Mouse (Mus musculus): ENCODE measurements around the gene Polr1b. TPM values are rescaled to one million over a fixed set of nuclear protein-coding genes. Genes with fewer than 3 reads are reported as not detected.

Gene Polr1b
- polyA plus RNA-seq (2012; rRNA removed): 12.2 and 14.8 TPM in 2 replicates

DNA sequence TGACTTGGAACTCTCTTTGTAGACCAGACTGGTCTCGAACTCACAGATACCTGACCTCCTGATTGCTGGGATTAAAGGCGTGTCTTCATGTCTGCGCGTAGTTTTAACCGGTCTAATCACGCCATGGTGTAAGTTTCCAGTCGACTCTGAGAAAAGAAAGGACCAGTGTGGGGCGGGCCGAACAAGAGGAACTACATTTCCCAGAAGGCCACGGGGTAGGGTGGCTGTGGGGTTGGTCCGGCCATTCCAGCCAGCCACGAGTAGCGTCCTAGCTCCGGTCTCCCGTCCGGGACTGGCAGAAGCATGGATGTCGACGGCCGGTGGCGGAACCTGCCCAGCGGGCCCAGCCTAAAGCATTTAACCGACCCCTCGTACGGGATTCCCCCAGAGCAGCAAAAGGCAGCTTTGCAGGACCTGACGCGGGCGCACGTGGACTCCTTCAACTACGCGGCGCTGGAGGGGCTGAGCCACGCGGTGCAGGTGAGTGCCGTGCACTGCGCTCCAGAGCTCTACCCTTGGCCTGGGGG is at the start of gene Polr1b:
Polr1b (plus strand) TSS at position 212 of the 527 bp plus-strand sequence.

DNA sequence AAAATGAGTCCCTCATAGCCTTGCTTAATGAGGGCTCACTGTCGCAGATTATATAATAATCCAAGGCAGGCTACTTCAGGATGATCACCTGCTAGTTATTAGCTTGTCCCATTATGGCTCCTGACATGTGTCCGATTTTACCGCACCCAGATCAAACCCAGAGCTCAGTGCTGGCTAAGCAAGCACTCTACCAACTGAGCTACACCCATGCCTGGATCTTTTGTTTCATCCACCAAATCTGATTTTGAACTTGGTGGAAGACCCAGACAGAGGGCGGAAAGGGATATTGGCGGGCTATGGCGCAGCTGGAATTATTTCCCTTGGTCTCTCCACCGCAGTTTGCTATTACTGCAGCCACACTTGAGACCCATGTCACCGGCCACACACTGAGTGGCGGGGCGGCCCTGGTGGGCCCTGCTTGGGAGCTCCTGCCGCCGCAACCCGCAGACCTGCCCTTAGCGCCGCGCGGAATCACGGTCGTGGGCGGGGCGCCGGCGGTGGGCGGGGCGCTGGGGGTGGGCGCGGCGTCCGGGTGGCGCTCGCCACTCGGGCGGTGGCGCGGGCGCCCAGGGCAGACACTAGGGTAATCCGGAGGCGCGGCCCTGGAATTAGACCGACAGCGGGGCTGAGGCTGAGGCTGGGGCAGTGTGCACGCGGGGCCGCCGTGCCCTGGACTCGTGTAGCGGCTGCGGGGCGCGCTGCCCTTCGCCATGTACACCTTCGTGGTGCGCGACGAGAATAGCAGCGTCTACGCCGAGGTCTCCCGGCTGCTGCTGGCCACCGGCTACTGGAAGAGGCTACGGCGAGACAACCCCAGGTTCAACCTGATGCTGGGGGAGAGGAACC is 35.1 kb upstream of the Polr1b start, which contains the start of gene Ttl:
Ttl (plus strand) TSS at position 506 of the 846 bp plus-strand sequence.

DNA sequence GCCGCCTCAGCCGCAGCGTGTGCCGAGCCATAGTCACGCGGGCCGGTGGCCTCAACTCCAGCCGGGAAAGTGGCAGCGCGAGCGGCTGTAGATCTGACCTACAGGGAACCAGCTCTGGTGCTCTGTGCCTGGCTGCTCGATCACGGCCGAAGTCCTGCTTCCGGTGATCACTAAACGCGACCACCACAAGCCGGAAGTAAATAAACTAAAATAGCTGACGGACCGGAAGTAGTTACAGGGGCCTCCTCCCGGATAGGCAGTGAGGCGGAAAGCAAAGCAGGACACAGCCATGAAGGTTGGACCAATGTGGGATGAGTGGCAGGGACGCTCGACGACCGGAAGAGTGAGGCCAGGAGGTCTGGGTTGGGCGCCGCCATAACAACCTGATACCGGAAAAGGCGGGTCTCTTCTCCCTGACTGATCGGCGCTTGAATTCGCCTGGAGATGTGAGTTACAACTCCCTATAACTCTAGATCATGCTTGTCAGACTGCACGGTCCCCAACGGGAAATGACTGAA is 28.7 kb downstream of the Polr1b start, which contains the start of gene Chchd5:
Chchd5 (plus strand) TSS at position 289 of the 518 bp plus-strand sequence.

Other genes starting within 250 kb of the Polr1b start
- 0.18 and 0.21 TPM in 2 replicates for gene Fbln7, start 238.0 kb upstream of the Polr1b start, polyA plus RNA-seq (2012; rRNA removed)
- gene Zc3h8, start 156.9 kb upstream of the Polr1b start, polyA plus RNA-seq (2012; rRNA removed): 3.0 TPM in 2 replicates
- 0.52 and 0.65 TPM in 2 replicates for gene Zc3h6, start 133.6 kb upstream of the Polr1b start, polyA plus RNA-seq (2012; rRNA removed)
- gene Gm10762, start 133.3 kb upstream of the Polr1b start, polyA plus RNA-seq (2012; rRNA removed): 1.7 and 2.0 TPM in 2 replicates
- gene Vinac1, start 52.8 kb upstream of the Polr1b start, polyA plus RNA-seq (2012; rRNA removed): 0.01 and 0.03 TPM in 2 replicates
- 1.2 TPM in 2 replicates for gene Ttl, start 35.1 kb upstream of the Polr1b start, polyA plus RNA-seq (2012; rRNA removed)
- 8.1 and 8.8 TPM in 2 replicates for gene Chchd5, start 28.7 kb downstream of the Polr1b start, polyA plus RNA-seq (2012; rRNA removed)
- gene Slc20a1, start 97.8 kb downstream of the Polr1b start, polyA plus RNA-seq (2012; rRNA removed): 45.3 and 58.7 TPM in 2 replicates
- 9.3 and 13.5 TPM in 2 replicates for gene Ckap2l, start 196.2 kb downstream of the Polr1b start, polyA plus RNA-seq (2012; rRNA removed)
- 3.1 and 3.2 TPM in 2 replicates for gene Il1a, start 209.0 kb downstream of the Polr1b start, polyA plus RNA-seq (2012; rRNA removed)